Mouse (Mus musculus): ENCODE results near the gene Map2k1. TPM values are rescaled to one million over a fixed set of nuclear protein-coding genes. Genes with fewer than 3 reads are reported as not detected.

Map2k1 gene
- total RNA-seq, 2 experiments from 2014 or later = 294 to 332 TPM

DNA sequence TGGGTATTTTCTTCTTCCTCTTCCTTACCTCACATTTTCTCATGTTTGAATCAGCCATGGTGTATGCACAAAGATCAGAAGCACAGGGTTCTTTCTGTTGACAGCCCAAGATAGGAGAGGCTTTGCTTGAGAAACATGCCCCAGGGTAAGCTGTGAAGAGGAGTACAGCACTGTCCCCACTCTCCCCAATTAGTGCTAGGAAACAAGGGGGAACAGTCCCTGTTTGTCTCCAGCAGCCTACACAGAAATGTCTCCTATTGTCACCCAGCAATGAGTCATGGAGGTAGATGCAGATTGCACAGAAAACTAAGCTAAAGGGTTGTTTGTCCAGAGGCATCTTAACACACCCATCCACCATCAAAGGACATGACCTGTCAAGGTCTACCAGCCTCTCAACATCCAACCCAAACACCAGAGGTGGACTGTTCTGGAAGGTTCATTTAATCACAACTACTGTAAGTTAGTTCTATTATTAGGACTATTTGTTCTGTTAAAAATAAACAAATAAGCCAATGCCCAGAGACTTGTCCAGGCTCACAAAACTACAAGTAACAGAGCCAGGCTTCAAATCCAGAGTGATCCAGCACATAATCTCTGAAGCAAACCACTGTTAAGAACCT, 3.2 kb downstream of the Map2k1 start:
- no peak for DNase-seq (ENCODE audit: extremely low spot score in 1 of 2, low spot score in 1 of 2)

DNA sequence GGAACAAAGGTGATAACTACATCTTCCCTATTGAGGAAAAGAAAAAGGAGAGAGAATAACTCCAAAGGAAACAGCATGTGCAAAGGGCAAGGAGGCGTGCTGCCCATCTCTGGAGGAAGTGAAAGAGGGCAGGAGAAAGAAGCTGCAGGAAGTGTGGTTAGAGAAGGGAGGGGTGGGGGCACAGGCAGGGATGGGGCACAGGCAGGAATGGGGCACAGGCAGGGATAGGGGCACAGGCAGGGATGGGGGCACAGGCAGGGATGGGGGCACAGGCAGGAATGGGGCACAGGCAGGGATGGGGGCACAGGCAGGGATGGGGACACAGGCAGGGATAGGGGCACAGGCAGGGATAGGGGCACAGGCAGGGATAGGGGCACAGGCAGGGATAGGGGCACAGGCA, 4.1 kb downstream of the Map2k1 start:
- no peak for DNase-seq (ENCODE audit: extremely low spot score in 1 of 2, low spot score in 1 of 2)

DNA sequence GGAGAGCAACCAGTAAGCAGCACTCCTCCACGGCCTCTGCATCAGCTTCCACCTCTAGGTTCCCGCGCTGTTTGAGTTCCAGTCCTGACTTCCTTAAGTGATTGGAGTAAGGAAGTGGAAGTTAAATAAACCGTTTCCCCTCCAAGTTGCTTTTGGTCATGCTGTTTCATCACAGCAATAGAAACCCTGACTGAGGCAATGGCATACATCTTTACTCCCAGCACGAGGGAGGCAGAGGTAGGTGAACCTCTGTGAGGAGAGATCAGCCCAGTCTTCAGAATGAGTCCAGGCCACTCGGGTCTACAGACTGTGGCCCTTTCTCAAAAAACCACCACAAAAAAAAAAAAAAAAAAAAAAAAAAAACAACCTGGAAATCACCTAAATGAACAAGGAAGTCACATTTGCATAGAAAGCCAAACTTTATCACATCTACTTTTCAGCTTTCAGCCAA, 11.0 kb downstream of the Map2k1 start:
- DNase-seq (ENCODE audit: extremely low spot score in 1 of 2, low spot score in 1 of 2) = no peak

DNA sequence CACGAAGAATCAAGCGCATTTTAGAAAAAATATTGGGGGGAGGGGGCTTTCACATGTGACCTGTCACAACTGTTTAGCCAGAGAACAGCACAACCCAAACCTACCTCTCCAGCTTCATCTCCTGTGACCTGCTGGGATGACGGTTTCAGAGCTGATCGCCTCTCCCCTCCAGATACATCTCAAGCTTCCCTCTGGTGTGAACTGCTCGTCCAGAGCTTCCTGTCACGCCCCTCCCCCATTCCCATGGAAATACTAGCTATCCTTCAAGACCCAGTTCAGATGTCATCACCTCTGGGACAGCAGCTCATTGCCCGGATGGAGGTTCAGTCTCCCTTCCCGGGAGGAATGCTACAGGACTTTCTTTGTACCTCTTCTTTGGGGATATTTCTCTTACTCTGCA, 12.8 kb downstream of the Map2k1 start:
- no peak for DNase-seq (ENCODE audit: extremely low spot score in 1 of 2, low spot score in 1 of 2)

DNA sequence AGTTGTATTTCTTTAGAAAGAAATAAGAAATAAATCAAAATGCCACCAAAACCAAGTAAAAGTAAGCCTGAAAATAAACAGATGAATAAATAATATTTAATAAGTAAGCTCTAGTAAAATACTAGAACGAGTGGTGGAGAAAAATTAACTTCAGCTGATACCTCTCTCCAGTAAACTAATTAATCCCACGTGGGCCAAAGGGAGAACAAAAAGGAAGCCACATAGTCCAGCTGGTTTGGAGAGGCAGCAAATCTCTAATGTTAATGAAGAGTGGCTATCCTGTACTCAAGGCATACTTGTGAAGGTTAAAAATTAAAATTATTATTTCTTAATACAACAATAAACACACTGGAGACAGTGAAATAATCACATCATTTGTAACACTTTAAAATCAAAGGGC, 13.3 kb downstream of the Map2k1 start:
- no peak for DNase-seq (ENCODE audit: extremely low spot score in 1 of 2, low spot score in 1 of 2)

DNA sequence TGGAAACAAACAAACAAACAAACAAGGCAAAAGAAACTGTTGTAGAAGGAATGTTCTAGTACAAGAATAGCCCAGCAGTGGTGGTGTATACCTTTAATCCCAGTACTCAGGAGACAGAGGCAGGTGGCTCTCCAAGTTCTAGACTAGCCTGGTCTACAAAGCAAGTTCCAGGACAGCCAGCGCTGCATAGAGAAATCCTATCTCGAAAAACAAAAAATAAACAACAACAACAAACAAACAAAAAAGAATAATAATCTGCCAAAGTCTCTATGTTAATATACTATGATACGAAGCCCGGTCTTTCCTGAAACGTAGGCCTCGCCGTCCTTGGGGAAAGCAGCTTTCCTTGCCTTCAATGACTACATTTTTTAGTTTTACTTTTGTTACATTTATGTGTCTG, 17.4 kb downstream of the Map2k1 start:
- DNase-seq (ENCODE audit: extremely low spot score in 1 of 2, low spot score in 1 of 2) = no peak

DNA sequence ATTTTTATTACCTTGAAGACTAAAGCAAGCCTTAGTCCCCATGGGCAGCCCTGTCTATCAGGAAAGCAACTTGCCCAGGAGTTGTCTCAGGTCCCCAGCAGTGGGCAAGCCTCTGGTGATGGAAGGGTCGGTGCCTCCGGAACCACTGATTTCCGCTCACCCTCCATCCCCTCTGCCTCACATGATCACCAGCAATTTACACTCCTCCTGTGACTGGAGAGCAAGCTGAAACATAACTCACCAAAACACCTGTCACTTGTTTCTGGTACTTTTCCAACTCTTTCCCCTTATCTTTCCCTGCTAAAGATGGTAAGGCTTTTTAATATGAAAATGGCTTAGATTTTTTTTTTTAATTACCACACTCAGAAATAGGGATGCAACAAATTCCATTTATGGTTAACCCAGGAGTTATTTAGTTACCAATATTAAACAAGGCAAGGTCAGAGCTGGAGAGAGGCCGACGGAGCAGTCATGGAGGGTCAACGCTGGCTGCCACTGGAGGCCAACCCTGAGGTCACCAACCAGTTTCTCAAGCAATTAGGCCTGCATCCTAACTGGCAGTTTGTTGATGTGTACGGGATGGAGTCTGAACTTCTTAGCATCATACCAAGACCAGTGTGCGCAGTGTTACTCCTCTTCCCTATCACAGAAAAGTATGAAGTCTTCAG, 18.5 kb downstream of the Map2k1 start, which contains the start of gene Uchl4:
Gene Uchl4, plus strand, starts transcription at position 434 of the 668 bp plus-strand sequence.
- no peak for DNase-seq (ENCODE audit: extremely low spot score in 1 of 2, low spot score in 1 of 2)

DNA sequence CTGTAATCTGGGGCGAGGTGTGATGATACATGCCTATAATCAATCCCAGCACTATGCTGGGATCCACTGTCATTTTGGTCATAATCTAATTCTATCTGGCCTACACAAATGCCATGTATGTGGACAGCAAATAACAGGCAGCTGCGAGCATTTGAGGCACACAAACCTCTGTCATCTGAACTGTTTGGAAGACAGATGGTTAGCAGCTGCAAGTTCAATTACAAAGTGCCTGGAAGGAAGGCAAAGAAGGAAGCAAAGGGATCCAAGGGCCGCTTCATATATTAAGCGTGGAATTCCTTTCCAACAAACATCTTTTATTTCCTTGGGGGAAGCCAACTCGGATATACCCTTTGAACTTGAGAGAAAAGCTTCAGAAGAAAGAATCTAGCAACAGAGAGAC, 19.8 kb downstream of the Map2k1 start:
- no peak for DNase-seq (ENCODE audit: extremely low spot score in 1 of 2, low spot score in 1 of 2)

DNA sequence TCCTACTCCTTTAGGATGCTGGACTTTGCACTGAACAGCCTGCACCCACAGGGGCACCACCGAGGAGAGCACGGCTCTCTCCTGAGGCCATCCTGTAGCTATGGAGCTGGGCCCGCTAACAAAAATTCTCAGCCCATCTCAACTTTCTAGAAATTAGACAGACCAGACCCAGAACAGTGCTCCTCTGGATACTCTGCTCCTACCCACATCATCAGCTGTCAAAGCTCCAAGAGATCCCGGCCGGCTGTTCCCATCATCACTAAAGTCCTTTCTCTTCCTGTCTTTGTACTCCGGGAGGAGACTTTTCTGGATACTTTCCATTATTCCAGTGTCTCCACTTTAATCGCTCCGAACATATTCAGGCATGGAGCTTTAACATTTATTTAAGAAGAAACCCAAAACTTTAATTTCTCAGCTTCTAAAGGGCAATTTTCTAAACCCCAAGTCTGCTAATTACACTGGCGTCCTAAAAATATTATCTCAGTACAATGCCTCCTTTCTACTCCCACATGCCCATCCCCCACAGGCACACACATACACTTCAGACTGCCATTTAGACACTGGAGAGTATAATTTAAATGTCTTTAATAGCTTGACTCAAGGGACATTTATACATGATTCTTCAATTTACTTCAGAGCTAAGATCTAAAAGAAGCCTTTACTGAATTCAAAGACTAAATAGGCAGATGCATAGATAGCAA, 21.0 kb downstream of the Map2k1 start:
- DNase-seq (ENCODE audit: extremely low spot score in 1 of 2, low spot score in 1 of 2) = no peak

DNA sequence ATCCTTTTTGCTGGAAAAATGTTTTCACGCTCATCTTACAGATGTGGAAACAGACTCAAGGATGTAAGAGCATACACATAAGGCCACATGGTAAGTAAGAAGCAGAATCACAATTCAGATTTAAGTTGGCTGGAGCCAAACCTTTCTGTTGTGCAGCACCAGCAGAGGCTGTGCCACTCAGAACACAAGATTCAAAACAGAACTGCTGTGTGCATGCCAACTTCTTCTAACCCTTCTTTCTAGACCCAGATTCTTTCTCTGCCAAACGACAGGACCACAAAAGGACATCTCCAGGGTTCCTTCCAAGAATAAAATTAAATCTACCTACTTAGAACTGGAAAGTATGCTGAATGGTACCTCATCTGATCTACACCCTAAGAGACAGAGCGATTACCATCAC, 21.8 kb downstream of the Map2k1 start:
- DNase-seq (ENCODE audit: extremely low spot score in 1 of 2, low spot score in 1 of 2) = no peak

DNA sequence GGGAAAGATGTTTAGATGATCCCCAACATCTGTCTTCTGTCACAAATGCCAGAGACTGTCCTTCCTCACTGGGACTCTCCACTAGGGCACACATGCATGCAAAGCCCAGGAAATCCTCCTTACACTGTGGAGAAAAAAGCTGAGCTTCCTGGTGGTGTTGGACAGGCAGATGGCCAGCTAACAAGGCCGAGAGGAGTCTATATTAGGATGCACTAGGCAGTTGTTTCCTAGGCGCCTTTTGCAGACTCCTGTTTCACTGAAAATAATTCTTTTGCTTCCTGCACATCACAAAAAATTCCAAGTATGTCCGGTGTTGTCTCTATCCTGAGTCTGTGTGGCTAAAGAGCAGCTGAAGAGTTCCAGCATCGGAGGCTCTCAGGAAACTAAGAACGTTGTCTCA, 22.3 kb downstream of the Map2k1 start:
- no peak for DNase-seq (ENCODE audit: extremely low spot score in 1 of 2, low spot score in 1 of 2)

DNA sequence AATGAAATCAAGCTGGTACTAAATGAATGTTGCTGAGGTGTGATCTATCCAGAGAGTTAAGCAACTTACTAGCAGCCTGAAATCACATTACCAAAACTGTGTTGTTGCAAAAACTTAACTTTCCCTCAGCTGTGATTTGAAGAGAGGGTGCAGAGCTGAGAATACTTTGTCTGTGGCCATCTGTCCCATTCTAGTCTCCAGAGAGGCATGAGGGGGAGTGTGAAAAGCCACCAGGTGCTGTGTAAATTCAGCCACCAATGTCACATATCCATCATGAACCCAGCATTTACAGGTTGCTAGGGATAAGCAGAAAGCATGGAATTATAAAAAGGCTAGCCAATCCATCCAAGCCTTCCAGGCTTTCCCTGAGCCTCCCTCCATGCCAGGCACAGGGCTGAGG, 24.5 kb downstream of the Map2k1 start:
- no peak for DNase-seq (ENCODE audit: extremely low spot score in 1 of 2, low spot score in 1 of 2)

DNA sequence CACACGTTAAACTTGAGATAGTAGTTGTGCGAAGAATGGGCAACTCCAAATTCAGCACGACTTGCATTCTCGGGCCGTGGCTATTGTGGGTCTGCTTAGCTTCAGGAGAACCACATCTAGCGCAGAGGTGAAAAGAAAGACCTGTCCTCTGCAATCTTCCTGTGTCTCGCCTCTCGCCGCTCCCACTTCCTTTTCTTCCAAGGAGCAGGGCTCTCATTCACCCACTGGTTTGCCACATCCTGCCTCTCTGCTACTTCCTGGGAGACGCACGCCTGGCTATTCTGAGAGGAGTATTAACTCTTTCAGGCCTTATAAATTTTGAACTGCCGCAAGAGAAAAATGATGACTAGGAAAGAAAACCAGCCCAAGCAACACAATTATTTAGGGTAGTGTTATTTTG, 25.7 kb downstream of the Map2k1 start:
- no peak for DNase-seq (ENCODE audit: extremely low spot score in 1 of 2, low spot score in 1 of 2)

DNA sequence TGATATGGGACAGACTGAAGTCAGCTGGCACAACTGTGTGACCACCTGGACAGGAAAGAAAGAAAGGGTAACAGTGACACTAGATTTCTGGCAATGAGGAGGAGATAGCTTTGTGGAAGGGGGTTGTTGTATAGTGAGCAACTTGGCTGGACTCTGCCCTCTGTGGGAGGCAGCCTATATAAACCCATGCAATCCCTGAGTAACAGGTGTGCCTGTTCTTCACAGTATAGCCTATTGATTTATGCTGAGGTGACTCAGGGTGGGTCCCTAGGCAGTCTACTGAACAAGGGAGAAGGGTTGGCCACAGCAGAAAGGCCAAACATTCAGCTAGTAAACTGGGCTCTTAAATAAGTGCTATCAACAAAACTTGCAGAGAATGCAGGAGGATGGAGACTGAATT, 27.6 kb downstream of the Map2k1 start:
- DNase-seq (ENCODE audit: extremely low spot score in 1 of 2, low spot score in 1 of 2) = no peak

DNA sequence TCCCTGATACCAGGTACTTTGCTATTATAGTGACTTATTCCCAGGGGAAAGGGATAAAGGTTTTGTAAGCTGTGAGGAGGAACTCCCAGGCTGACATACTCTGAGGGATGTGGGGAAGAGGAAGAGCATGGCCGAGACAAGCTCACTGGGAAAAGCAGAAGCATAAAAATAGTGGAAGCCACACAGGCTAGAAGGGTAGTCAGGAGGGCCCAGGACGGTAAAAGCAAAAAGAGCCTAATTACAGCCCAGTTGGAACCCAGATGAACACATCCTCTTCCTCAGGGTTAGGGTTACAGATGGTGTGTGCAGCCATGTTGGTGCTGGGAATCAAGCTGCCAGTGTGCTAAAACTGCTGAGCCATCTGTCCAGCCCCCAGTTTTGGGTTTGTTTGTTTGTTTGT, 31.3 kb downstream of the Map2k1 start:
- DNase-seq (ENCODE audit: extremely low spot score in 1 of 2, low spot score in 1 of 2) = no peak

DNA sequence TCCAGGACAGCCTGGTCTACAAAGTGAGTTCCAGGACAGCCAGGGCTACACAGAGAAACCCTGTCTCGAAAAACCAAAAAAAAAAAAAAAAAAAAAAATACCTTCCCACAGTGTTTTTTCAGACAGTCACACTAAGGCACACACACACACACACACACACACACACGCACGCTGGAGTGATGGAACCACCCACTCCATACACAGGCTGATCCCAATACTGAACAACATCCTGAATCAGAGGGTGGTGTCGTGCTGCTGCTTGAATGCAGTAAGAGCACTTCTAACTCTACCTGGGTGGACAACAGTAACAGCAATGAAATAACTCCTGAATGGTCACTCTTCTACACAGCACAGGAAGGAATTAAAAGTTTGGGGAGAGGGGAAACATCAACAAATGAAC, 32.0 kb downstream of the Map2k1 start:
- DNase-seq (ENCODE audit: extremely low spot score in 1 of 2, low spot score in 1 of 2) = peak in 1 of 2 experiments; percentile 36

DNA sequence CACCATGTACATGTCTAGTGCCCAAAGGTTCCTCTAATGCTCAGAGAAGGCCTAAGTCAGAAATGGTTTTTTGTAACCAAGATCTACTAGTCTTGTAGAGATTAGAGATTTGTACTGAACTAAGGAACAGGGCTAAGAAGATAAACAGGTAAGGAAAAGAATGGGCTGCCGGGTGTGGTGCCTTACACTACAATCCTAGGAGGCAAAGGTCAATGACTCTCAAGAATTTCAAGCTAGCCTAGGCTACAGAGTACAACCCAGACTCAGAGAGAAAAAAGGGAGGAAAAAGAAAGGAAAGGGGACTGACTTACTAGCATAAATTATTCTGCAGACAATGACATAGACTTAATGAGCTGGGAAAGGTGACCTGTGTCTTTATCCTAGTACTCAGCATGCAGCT, 32.8 kb downstream of the Map2k1 start:
- DNase-seq (ENCODE audit: extremely low spot score in 1 of 2, low spot score in 1 of 2) = no peak

DNA sequence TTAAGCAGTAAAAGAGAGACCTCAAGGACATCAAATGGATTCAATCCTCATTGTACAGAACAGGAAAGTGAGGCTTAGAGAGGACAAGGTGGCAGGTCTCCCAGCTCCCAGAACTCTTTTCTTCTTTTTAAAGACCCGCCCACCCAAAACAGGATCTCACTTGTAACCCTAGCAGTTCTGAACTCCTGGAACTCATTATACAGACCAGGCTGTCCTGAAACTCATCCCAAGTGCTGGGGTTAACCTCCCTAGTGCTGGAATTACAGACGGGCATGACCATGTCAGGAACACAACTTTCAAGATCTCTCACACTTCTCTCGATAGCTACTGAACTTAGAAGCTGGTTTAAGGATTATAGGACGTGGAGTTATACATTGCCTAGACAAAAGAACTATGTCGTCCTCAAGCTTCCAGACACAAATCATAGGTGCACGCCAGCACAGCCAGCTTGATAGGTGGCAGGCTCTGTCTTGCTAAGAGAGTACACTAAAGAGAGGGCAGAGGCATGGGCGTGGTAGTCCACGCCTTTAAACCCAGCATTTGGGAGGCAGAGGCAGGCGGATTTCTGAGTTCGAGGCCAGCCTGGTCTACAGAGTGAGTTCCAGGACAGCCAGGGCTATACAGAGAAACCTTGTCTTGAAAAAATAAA, 33.5 kb downstream of the Map2k1 start:
- no peak for DNase-seq (ENCODE audit: extremely low spot score in 1 of 2, low spot score in 1 of 2)

DNA sequence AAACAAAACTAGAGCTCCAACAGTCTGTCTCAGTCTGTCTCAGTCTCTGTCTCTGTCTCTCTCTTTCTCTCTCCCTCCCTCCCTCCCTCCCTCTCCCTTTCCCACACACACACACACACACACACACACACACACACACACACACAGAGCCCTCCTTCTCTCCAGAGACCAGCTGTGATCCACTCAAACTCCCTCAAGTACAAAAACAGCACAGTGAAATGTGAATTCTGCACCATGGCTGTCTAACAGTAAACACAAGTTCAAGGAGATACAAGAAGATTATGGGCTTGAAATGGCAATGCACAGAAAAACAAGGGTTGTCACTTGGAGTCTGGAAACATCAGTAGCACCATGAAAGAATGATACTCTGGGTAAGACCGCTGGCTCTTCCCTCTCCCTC, 34.1 kb downstream of the Map2k1 start:
- no peak for DNase-seq (ENCODE audit: extremely low spot score in 1 of 2, low spot score in 1 of 2)

DNA sequence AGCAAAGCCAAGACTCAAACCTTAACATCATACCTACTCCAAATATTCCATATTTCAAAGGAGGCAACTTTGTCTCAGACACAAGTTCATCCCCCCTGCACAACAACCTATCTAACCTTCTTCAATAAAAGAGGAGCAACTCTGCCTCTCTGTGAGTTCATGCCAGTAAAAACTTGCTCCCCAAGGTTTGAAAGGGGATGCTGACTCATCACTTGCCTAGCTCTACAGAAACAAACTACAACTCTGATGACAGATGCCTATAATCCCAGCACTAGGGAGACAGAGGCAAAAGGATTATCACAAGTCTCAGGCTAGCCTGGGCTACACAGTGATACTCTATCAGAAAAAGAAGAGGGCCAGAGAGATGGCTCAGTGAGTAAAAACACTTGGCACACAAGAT, 35.5 kb downstream of the Map2k1 start:
- DNase-seq (ENCODE audit: extremely low spot score in 1 of 2, low spot score in 1 of 2) = no peak

DNA sequence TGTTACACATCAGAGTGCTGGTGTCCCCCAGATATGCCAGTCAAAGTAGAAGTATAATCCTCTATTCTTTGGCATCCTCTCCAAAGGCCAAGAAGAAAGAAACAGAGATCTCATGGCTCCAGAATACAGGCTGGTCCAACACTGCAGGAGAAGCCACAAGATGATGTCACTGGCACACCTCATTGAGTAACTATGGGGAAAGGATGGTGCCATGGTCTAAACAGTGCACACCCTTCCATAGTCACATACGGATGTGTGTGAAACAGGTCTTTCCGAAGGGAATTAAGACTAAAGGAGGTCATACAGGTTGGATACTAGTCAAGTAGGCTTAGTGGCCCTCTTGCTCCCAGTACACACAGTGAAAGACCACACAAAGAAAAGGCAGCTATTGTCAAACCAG, 36.8 kb downstream of the Map2k1 start:
- no peak for DNase-seq (ENCODE audit: extremely low spot score in 1 of 2, low spot score in 1 of 2)

Measured in layer of hippocampus, postnatal 25 days (tissue).